Mouse (Mus musculus) right cerebral cortex, postnatal 14 days (tissue): Measurements from ENCODE around the gene Hmga2.
"Not testable (repeated sequence)": the region's sequence is repeated elsewhere in the genome, so short reads cannot be mapped to it uniquely, and the experiment has no call there.

Experiments used
- DNase-seq: peaks from one replicate; pipeline ENCODE4 v3.0.0; 2022

Hmga2 gene

GRCm38 (mm10) chr10:120339324-120339723 lies 136.9 kb downstream of the Hmga2 start:
- no peak for DNase-seq

- no peak for DNase-seq
Measured at GRCm38 (mm10) chr10:120338841-120339240, 137.4 kb downstream of the Hmga2 start.

GRCm38 (mm10) chr10:120338431-120338830 lies 137.8 kb downstream of the Hmga2 start:
- DNase-seq, result not testable (repeated sequence)

DNA sequence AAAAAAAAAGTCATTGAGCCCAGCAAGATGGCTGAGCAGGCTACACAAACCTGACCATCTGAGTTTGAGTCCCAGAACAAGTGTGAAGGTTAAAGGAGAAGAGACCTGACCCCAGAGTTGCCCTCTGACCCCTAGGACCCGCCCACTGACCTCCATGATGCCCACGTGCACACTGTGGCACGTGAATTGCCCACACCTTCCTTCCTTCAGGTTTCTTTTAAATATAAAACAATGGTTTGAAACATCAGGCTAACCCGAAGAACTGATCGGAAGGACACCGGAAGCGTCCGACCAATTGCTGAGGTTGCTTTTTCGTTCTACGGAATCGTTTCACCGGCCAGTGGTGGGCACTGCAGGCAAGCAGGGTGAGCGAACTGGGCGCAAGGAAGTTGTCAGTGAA lies 148.3 kb downstream of the Hmga2 start:
- no peak for DNase-seq

GRCm38 (mm10) chr10:120323584-120324203 lies 152.6 kb downstream of the Hmga2 start:
- DNase-seq, result no peak

GRCm38 (mm10) chr10:120322815-120323214 lies 153.5 kb downstream of the Hmga2 start:
- no peak for DNase-seq

DNA sequence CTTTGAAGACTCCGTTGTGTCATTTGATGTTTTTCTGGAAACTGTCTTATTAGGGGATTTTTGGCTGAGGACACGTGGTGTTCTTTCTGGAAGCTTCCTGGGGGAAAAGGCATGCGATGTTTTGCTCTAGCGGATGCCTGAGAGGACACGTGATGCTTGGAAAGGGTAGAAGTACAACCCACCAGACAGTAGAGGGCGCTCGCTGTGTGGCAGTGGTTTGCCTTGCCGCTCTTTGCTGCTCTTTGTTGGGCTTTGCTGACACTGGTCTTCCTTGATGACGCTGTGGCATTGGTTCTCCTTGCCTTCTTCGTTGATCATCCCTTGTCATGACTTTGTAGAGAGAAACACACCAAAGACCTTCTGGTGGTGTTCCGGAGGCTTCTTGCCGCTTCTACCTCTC lies 156.7 kb downstream of the Hmga2 start:
- DNase-seq, result no peak
